Mouse (Mus musculus) urinary bladder, adult 18-20 months (tissue): ENCODE measurements around the gene Nectin2.
"Not testable (repeated sequence)": the region's sequence is repeated elsewhere in the genome, so short reads cannot be mapped to it uniquely, and the experiment has no call there.

Experiments
- DNase-seq, 2 experiments: peaks; one replicate each; pipeline ENCODE4 v3.0.0; 2022; ENCODE audit warnings: low spot score in 2 of 2, mixed read lengths in 2 of 2

The Nectin2 gene

GRCm38 (mm10) chr7:19688611-19689010 lies 61.7 kb downstream of the Nectin2 start:
- no peak for DNase-seq

GRCm38 (mm10) chr7:19688101-19688500 lies 62.2 kb downstream of the Nectin2 start:
- DNase-seq: no peak

GRCm38 (mm10) chr7:19686927-19687583 lies 63.2 kb downstream of the Nectin2 start:
- not testable (repeated sequence) for DNase-seq

GRCm38 (mm10) chr7:19686521-19686920 lies 63.8 kb downstream of the Nectin2 start:
- no peak for DNase-seq

- no peak for DNase-seq
These were observed 64.9 kb downstream of the Nectin2 start for GRCm38 (mm10) chr7:19685374-19685773.

GRCm38 (mm10) chr7:19683771-19684201 lies 66.5 kb downstream of the Nectin2 start:
- no peak for DNase-seq

- no peak for DNase-seq
These were observed 67.3 kb downstream of the Nectin2 start for GRCm38 (mm10) chr7:19682979-19683378.

- no peak for DNase-seq
These were observed 69.0 kb downstream of the Nectin2 start, which contains the start of the genes Gm44805 and Apoc4 for GRCm38 (mm10) chr7:19681202-19681694. TSS of gene Gm44805 (minus strand) at chr7:19681423. TSS of gene Apoc4 (minus strand) at chr7:19681479.

- no peak for DNase-seq
These were observed 69.6 kb downstream of the Nectin2 start for GRCm38 (mm10) chr7:19680702-19681101.

GRCm38 (mm10) chr7:19678901-19679300 lies 71.4 kb downstream of the Nectin2 start:
- no peak for DNase-seq

- DNase-seq: no peak
These were observed 72.4 kb downstream of the Nectin2 start, which contains the start of gene Apoc2 for GRCm38 (mm10) chr7:19677872-19678271. TSS of gene Apoc2 (minus strand) at chr7:19677941.

GRCm38 (mm10) chr7:19676662-19677061 lies 73.6 kb downstream of the Nectin2 start:
- no peak for DNase-seq

- no peak for DNase-seq
These were observed 74.5 kb downstream of the Nectin2 start for GRCm38 (mm10) chr7:19675824-19676223.

GRCm38 (mm10) chr7:19673083-19673699 lies 77.1 kb downstream of the Nectin2 start:
- no peak for DNase-seq

GRCm38 (mm10) chr7:19671511-19671910 lies 78.8 kb downstream of the Nectin2 start:
- no peak for DNase-seq

GRCm38 (mm10) chr7:19668947-19669721 lies 81.1 kb downstream of the Nectin2 start:
- DNase-seq: peak; percentile 70 to 88

- DNase-seq: no peak
These were observed 82.8 kb downstream of the Nectin2 start for GRCm38 (mm10) chr7:19667434-19667833.

GRCm38 (mm10) chr7:19666750-19667149 lies 83.5 kb downstream of the Nectin2 start:
- DNase-seq: no peak
